Mouse (Mus musculus) spleen, adult 2 months (tissue): ENCODE data around the gene Rbpjl.

Experiments
- CTCF ChIP-seq: fragments of 200-500 bp; IDR thresholded peaks from 2 replicates; pipeline ENCODE4 v1.5.1; 2011; ENCODE audit warnings: mild to moderate bottlenecking, inconsistent platforms; ENCODE audit not compliant: insufficient read depth, insufficient read length, insufficient replicate concordance; ENCODE audit errors: extremely low read depth
- POLR2A ChIP-seq: fragments of 200-500 bp; IDR thresholded peaks from 2 replicates; pipeline ENCODE4 v1.6.1; 2011; ENCODE audit warnings: low read depth, low read length, inconsistent platforms

- no peak for TF ChIP-seq POLR2A
- no peak for TF ChIP-seq CTCF
Observed at GRCm38 (mm10) chr2:164458535-164458934, 55.6 kb downstream of the Rbpjl start.
